Mouse (Mus musculus) ES-Bruce4 (cell line): ENCODE data around the gene Hormad2.

ENCODE experiments used
- CTCF ChIP-seq: IDR thresholded peaks from one replicate; pipeline ENCODE4 v1.8.1; 2011; ENCODE audit warnings: low read depth, low read length
- EP300 ChIP-seq: IDR thresholded peaks from 2 replicates; pipeline ENCODE4 v1.6.1; 2011; ENCODE audit warnings: low read depth, low read length; ENCODE audit not compliant: insufficient read depth
- POLR2A ChIP-seq: IDR thresholded peaks from one replicate; pipeline ENCODE4 v1.8.1; 2011; ENCODE audit warnings: low read length; ENCODE audit not compliant: insufficient read depth

GRCm38 (mm10) chr11:4366389-4366788 lies 74.5 kb downstream of the Hormad2 start:
- TF ChIP-seq POLR2A (no peak), CTCF (no peak), EP300 (no peak)
